In the genomic region with DNA sequence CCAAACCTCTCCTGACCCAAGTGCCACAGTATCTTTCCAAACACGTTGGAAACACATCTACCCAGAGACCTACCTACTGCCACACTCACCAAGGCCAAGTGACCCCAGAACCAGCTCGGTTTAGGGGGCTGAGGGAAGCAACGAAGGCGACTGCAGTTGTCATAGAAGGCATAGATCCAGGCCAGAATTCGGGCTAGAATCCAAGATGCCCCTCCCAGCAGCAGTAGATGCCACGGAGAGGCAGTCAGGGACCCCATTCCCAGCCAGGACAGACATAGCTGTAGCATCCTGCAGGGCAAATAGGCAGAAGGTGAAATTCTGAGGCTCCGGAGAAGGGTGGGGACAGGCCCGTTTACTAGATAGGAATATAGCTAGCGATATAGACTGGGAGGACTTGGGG, we compare ENCODE assay signal across 7 mouse cellular contexts. TPM values are rescaled to one million over a fixed set of nuclear protein-coding genes. Genes with fewer than 3 reads are reported as not detected.
DNase-seq lines count a peak whose midpoint lies in the region; ATAC-seq lines count a peak whose summit lies in the region.

No protein-coding gene starts in this region.

- H3K4me2 ChIP-seq in forebrain, embryonic 15.5 days (replicated peaks): peak overlapping the region; percentile 58
- H3K4me2 ChIP-seq in liver, embryonic 12.5 days: peak overlapping the region; percentile 74
- H3K4me2 ChIP-seq in neural tube, embryonic 14.5 days (ENCODE audit: low read depth, low read length): peak overlapping the region; percentile 72

- H3K9ac ChIP-seq in forebrain, embryonic 15.5 days (replicated peaks): peak overlapping the region; percentile 47
- H3K9ac ChIP-seq in liver, embryonic 12.5 days: peak overlapping the region; percentile 62
- peak overlapping the region; percentile 43 for H3K9ac ChIP-seq in neural tube, embryonic 14.5 days (replicated peaks; ENCODE audit: low read depth, low read length)

- WGBS in forebrain, embryonic 15.5 days: 72% methylated on average over 9 of the region's 9 CpGs
- 31% methylated on average over 9 of the region's 9 CpGs for WGBS in liver, embryonic 12.5 days (ENCODE audit: insufficient replicate concordance)
- WGBS in neural tube, embryonic 14.5 days: 68% methylated on average over 9 of the region's 9 CpGs

- 0 out of 2 replicates have a peak overlapping the region, but pooled peaks have one; percentile 19 for H3K27ac ChIP-seq in forebrain, embryonic 15.5 days (replicated peaks)
- no peak overlapping the region for H3K27ac ChIP-seq in liver, embryonic 12.5 days
- peak overlapping the region; percentile 50; the same call in 1 of the 2 replicates for H3K27ac ChIP-seq in neural tube, embryonic 14.5 days (ENCODE audit: low read depth, low read length)

- peaks cover 16% of the 10 kb centered on the region for H3K4me1 ChIP-seq in forebrain, embryonic 15.5 days
- peaks cover 21% of the 10 kb centered on the region for H3K4me1 ChIP-seq in liver, embryonic 12.5 days
- H3K4me1 ChIP-seq in neural tube, embryonic 14.5 days (ENCODE audit: control insufficient read depth, insufficient read depth, low read length): no peaks in the 10 kb centered on the region

- H3K36me3 ChIP-seq in forebrain, embryonic 15.5 days: no peaks in the 10 kb centered on the region
- H3K36me3 ChIP-seq in liver, embryonic 12.5 days: no peaks in the 10 kb centered on the region
- H3K36me3 ChIP-seq in neural tube, embryonic 14.5 days (ENCODE audit: control insufficient read depth, insufficient read depth, low read length): no peaks in the 10 kb centered on the region

- H3K27me3 ChIP-seq in forebrain, embryonic 15.5 days: no peaks in the 10 kb centered on the region
- no peaks in the 10 kb centered on the region for H3K27me3 ChIP-seq in liver, embryonic 12.5 days (replicated peaks)
- H3K27me3 ChIP-seq in neural tube, embryonic 14.5 days (ENCODE audit: control insufficient read depth, insufficient read depth, low read length): no peaks in the 10 kb centered on the region

- H3K4me3 ChIP-seq in forebrain, embryonic 15.5 days: peak overlapping the region; percentile 49
- peak overlapping the region; percentile 60 for H3K4me3 ChIP-seq in liver, embryonic 12.5 days
- H3K4me3 ChIP-seq in neural tube, embryonic 14.5 days (ENCODE audit: low read depth, low read length): peak overlapping the region; percentile 40

- peak; percentile 29 for DNase-seq in thymus, postnatal 14 days
- DNase-seq in thymus, adult 18-20 months: no peak
- no peak for DNase-seq in spleen, adult 12 weeks (ENCODE audit: low spot score)
- DNase-seq in embryo, embryonic 11 days: no peak

- H3K9me3 ChIP-seq in forebrain, embryonic 15.5 days: no peaks in the 10 kb centered on the region
- H3K9me3 ChIP-seq in liver, embryonic 12.5 days (replicated peaks): no peaks in the 10 kb centered on the region
- no peaks in the 10 kb centered on the region for H3K9me3 ChIP-seq in neural tube, embryonic 14.5 days (ENCODE audit: control insufficient read depth, low read length)

- ATAC-seq in forebrain, embryonic 15.5 days (replicated peaks): no peak
- peak; percentile 7; the same call in 1 of the 2 replicates for ATAC-seq in liver, embryonic 12.5 days
- no peak for ATAC-seq in neural tube, embryonic 14.5 days (ENCODE audit: low read depth)

RNA-seq across cellular contexts. Expression of gene Cyp4f13, which starts 0.5 kb away (rescaled TPM):
- 7.0 and 7.9 TPM in 2 replicates for polyA plus RNA-seq in forebrain, embryonic 15.5 days (2015; fragmentation: Nextera tagmentation; extraction: Ambion mirVana)
- 5.2 and 5.4 TPM in 2 replicates for polyA plus RNA-seq in liver, embryonic 12.5 days (2016; fragmentation: Nextera tagmentation; extraction: Ambion mirVana)
- polyA plus RNA-seq in neural tube, embryonic 14.5 days (2014; fragmentation: Nextera tagmentation; extraction: Ambion mirVana): 6.9 and 9.4 TPM in 2 replicates

RNA-seq across cellular contexts. Expression of gene Zfp472, which starts 18.9 kb away (rescaled TPM):
- polyA plus RNA-seq in forebrain, embryonic 15.5 days (2015; fragmentation: Nextera tagmentation; extraction: Ambion mirVana): 9.7 and 10.9 TPM in 2 replicates
- 7.0 and 7.7 TPM in 2 replicates for polyA plus RNA-seq in liver, embryonic 12.5 days (2016; fragmentation: Nextera tagmentation; extraction: Ambion mirVana)
- 7.3 and 9.5 TPM in 2 replicates for polyA plus RNA-seq in neural tube, embryonic 14.5 days (2014; fragmentation: Nextera tagmentation; extraction: Ambion mirVana)

RNA-seq across cellular contexts. Expression of gene Cyp4f14, which starts 29.6 kb away (rescaled TPM):
- 0.10 TPM in 1 of 2 replicates, not detected in the other for polyA plus RNA-seq in forebrain, embryonic 15.5 days (2015; fragmentation: Nextera tagmentation; extraction: Ambion mirVana)
- polyA plus RNA-seq in liver, embryonic 12.5 days (2016; fragmentation: Nextera tagmentation; extraction: Ambion mirVana): not detected in 2 replicates
- not detected in 2 replicates for polyA plus RNA-seq in neural tube, embryonic 14.5 days (2014; fragmentation: Nextera tagmentation; extraction: Ambion mirVana)

RNA-seq across cellular contexts. Expression of gene Zfp952, which starts 46.2 kb away (rescaled TPM):
- polyA plus RNA-seq in forebrain, embryonic 15.5 days (2015; fragmentation: Nextera tagmentation; extraction: Ambion mirVana): 22.0 and 22.6 TPM in 2 replicates
- 4.3 and 4.4 TPM in 2 replicates for polyA plus RNA-seq in liver, embryonic 12.5 days (2016; fragmentation: Nextera tagmentation; extraction: Ambion mirVana)
- polyA plus RNA-seq in neural tube, embryonic 14.5 days (2014; fragmentation: Nextera tagmentation; extraction: Ambion mirVana): 24.9 and 25.0 TPM in 2 replicates

RNA-seq across cellular contexts. Expression of gene Zfp870, which starts 55.3 kb away (rescaled TPM):
- 9.2 and 10.6 TPM in 2 replicates for polyA plus RNA-seq in forebrain, embryonic 15.5 days (2015; fragmentation: Nextera tagmentation; extraction: Ambion mirVana)
- polyA plus RNA-seq in liver, embryonic 12.5 days (2016; fragmentation: Nextera tagmentation; extraction: Ambion mirVana): 1.8 and 2.8 TPM in 2 replicates
- 9.5 and 11.7 TPM in 2 replicates for polyA plus RNA-seq in neural tube, embryonic 14.5 days (2014; fragmentation: Nextera tagmentation; extraction: Ambion mirVana)
